Mouse (Mus musculus) gastrocnemius, adult 2 months (tissue): ENCODE measurements around the gene Tulp2. TPM values are rescaled to one million over a fixed set of nuclear protein-coding genes. Genes with fewer than 3 reads are reported as not detected.
"Not testable (repeated sequence)": the region's sequence is repeated elsewhere in the genome, so short reads cannot be mapped to it uniquely, and the experiment has no call there.

ENCODE experiments used
- DNase-seq: peaks from one replicate; pipeline ENCODE4 v3.0.0; 2022
- H3K27ac ChIP-seq: fragments of 200-600 bp; 2 replicates; pipeline ENCODE4 v1.8.1; 2022; ENCODE audit warnings: mild to moderate bottlenecking
- H3K4me3 ChIP-seq: fragments of 200-600 bp; 2 replicates; pipeline ENCODE4 v1.8.1; 2022; ENCODE audit warnings: mild to moderate bottlenecking, moderate library complexity
- CTCF ChIP-seq: fragments of 200-600 bp; IDR thresholded peaks from 2 replicates; pipeline ENCODE4 v1.8.1; 2022; ENCODE audit warnings: antibody characterized with exemption, mild to moderate bottlenecking, moderate library complexity
- intact Hi-C: fragments of 180-260 bp; cut with DNase I; formaldehyde crosslinking; loops from one replicate; pipeline ENCODE4 v1.15.1; 2025
- total RNA-seq, 2 experiments: library from RNA; stranded (reverse); gene quantifications; 2 replicates each; pipeline ENCODE4 v1.2.3; 2021

The Tulp2 gene
- total RNA-seq, 2 experiments from 2014 or later, result 0.39 TPM; not detected in 1

- TF ChIP-seq CTCF, result no peak
- no peak for DNase-seq
- intact Hi-C loops, result loop anchor here (1.0 to 5.0 kb wide), 2 partner anchors 29 to 204 kb away; partner anchors contain the start of gene Ntn5
- Histone ChIP-seq H3K4me3 (no peak overlapping the region), H3K27ac (no peak overlapping the region)
Observed at GRCm38 (mm10) chr7:45478774-45479173, 2.9 kb upstream of the Tulp2 start.

DNA sequence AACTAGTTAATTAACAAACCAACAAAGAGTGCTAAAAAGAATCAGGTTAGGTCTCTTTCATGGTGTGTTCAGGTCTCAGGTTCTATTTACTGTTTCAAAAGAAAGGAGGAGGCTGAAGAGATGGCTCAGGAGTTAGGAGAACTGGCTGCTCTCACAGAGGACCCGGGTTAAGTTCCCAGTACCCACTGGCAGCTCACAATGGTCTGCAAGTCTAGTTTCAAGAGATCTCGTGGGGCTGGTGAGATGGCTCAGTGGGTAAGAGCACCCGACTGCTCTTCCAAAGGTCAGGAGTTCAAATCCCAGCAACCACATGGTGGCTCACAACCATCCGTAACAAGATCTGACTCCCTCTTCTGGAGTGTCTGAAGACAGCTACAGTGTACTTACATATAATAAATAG, 1.4 kb upstream of the Tulp2 start:
- DNase-seq, H3K27ac ChIP-seq, H3K4me3 ChIP-seq, intact Hi-C loops: not testable (repeated sequence)

DNA sequence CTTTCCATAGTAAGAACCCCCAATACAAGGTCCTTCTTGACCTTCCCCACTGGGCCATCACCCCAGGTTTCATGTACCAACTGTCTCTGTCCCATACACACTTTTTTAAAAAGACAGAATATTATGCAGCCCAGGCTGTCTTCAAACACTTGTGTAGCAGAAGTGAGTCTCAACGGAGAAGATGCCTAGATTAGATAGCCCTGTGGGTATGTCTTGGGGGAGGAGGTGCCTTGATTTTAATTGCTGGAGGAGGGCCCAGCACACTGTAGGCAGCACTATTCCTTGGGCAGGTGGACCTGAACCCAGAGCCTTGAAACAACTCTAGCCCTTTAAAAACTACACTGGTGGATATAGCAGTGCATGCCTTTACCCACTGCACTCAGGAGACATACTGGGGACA, 489 bp downstream of the Tulp2 start:
- DNase-seq, result no peak
- intact Hi-C loops, result no loop called here
- no peak overlapping the region for H3K27ac ChIP-seq
- no peak overlapping the region for H3K4me3 ChIP-seq
- TF ChIP-seq CTCF, result no peak

DNA sequence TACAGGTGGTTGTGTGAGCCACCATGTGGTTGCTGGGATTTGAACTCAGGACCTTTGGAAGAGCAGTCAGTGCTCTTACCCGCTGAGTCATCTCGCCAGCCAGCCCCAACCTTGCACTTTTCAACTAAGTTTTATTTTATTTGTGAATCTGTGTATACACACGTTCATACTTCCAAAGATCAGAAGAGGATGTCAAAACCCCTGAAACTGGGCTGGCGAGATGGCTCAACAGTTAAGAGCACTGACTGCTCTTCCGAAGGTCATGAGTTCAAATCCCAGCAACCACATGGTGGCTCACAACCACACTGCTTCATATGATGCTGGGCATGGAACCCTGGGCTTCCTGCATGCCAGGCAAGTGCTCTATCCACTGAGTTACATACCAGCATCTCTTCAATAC, 3.3 kb downstream of the Tulp2 start:
- H3K4me3 ChIP-seq, intact Hi-C loops, H3K27ac ChIP-seq, DNase-seq: not testable (repeated sequence)

- intact Hi-C loops, result no loop called here
- H3K4me3 ChIP-seq, result no peak overlapping the region
- DNase-seq, result no peak
- no peak overlapping the region for H3K27ac ChIP-seq
- TF ChIP-seq CTCF, result no peak
Observed at GRCm38 (mm10) chr7:45486158-45486557, 4.5 kb downstream of the Tulp2 start.

DNA sequence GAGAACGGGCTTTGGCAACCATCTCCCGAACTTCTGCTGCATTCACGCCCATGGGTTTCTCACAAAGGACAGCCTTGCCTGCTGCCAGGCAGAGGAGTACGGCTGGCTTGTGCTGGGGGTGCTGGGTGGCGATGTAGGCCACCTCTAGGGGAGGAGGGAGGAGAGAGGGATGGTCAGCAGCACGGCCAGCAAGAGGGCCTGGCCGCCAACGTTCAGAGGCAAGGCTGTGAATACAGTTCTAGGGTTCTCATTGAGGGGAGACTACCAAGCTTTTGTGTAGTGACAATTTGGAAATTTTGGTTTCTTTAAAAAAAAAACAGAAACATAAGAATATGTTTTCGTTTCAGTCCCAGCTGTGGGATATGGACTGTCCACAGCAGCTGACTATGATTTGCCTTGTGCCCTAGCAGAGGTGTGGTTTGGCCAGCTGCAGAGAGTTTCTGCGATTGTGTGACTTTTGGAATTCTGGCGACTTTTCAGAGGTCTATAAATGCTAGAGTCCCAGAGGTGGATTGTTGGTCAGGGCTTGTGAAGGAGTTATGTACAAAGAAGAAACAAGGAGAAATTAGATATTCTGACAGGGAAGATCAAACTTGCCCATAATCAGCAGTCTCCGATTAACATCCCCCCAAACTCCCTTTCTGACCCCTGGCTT, 5.2 kb downstream of the Tulp2 start, which contains the start of gene Gm45808:
Gm45808 (minus strand) TSS at position 51 of the 655 bp plus-strand sequence.
- TF ChIP-seq CTCF, result no peak
- intact Hi-C loops, result no loop called here
- Histone ChIP-seq H3K4me3 (no peak within 1 kb of the TSS), H3K27ac (peak within 1 kb of the TSS; percentile 89; the same call in 1 of the 2 replicates)
- DNase-seq, result no peak

GRCm38 (mm10) chr7:45487861-45488292, 6.2 kb downstream of the Tulp2 start:
- H3K27ac ChIP-seq, result peak overlapping the region; percentile 89
- TF ChIP-seq CTCF, result no peak
- no peak for DNase-seq
- intact Hi-C loops, result no loop called here
- peak overlapping the region; percentile 82 for H3K4me3 ChIP-seq

- TF ChIP-seq CTCF, result no peak
- Histone ChIP-seq H3K27ac (peak within 1 kb of the TSS; percentile 89), H3K4me3 (peak within 1 kb of the TSS; percentile 82)
- DNase-seq, result peak; percentile 89
- intact Hi-C loops, result no loop called here
Observed at GRCm38 (mm10) chr7:45488293-45489204, 6.9 kb downstream of the Tulp2 start, which contains the start of gene Dhdh. TSS of gene Dhdh (minus strand) at chr7:45488805.

DNA sequence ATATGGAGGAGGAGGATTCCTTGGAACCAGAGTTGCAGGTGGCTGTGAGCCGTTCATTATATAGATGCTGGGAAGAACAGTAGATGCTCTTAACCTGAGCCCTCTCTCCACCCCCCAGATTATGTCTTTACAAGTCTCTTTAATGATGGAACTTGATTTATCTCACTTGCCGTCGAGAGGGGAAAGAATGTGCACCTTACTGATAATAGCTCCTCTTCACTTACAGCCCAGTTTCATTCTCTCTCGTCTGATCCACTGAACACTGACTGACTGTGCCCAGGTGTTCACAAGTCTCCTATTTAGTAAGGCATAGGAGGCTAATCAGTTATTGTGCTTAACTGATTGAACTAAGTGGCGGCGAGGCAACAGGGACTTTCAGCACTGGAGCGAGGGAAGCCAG, 7.9 kb downstream of the Tulp2 start:
- no peak for TF ChIP-seq CTCF
- no peak for DNase-seq
- intact Hi-C loops, result no loop called here

GRCm38 (mm10) chr7:45490822-45491221, 9.1 kb downstream of the Tulp2 start:
- no peak for TF ChIP-seq CTCF
- intact Hi-C loops, result no loop called here

More for the DNA sequence above, 7.9 kb downstream of the Tulp2 start:
- no peak overlapping the region for H3K4me3 ChIP-seq
- H3K27ac ChIP-seq, result peak overlapping the region; percentile 89; the same call in 1 of the 2 replicates

GRCm38 (mm10) chr7:45491264-45491663, 9.6 kb downstream of the Tulp2 start:
- peak overlapping the region; percentile 26; the same call in 1 of the 2 replicates for H3K4me3 ChIP-seq
- H3K27ac ChIP-seq, result peak overlapping the region; percentile 94
- intact Hi-C loops, result no loop called here
- TF ChIP-seq CTCF, result no peak
- peak; percentile 38 for DNase-seq

More at GRCm38 (mm10) chr7:45490822-45491221, 9.1 kb downstream of the Tulp2 start:
- DNase-seq, result no peak
- no peak overlapping the region for H3K4me3 ChIP-seq
- H3K27ac ChIP-seq, result peak overlapping the region; percentile 94

DNA sequence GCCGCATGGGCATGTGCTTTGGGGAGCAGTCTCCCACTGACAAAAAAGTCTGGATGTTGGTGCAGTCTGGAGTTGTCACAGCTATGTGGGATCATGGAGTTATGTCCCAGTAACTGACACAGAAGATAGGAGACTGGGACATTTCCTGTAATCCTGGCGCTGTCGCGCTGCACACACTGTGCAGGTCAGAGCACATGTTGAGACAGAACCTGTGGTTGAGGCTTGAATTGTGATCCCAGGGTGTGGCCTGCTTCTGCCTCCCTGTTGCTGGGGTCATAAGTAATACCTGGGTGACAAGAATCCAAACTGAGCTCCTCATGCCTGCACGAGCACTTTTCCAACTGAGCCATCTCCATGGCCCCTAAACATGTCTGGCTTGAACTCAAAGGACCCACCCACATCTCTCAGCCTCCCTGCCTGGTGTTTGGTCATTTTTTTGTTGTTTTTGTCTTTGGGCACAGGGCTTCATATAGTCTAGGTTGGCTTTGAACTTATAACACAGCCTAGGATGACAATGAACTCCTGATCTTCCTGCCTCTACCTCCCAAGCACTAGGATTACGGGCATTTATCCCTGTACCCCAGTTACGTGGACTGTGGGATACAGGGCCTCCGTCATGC, 10.7 kb downstream of the Tulp2 start:
- no peak overlapping the region for H3K4me3 ChIP-seq
- TF ChIP-seq CTCF, result no peak
- DNase-seq, result no peak
- intact Hi-C loops, result no loop called here
- H3K27ac ChIP-seq, result peak overlapping the region; percentile 94
